Mouse (Mus musculus): ENCODE data around the gene Bcr.

The Bcr gene

DNA sequence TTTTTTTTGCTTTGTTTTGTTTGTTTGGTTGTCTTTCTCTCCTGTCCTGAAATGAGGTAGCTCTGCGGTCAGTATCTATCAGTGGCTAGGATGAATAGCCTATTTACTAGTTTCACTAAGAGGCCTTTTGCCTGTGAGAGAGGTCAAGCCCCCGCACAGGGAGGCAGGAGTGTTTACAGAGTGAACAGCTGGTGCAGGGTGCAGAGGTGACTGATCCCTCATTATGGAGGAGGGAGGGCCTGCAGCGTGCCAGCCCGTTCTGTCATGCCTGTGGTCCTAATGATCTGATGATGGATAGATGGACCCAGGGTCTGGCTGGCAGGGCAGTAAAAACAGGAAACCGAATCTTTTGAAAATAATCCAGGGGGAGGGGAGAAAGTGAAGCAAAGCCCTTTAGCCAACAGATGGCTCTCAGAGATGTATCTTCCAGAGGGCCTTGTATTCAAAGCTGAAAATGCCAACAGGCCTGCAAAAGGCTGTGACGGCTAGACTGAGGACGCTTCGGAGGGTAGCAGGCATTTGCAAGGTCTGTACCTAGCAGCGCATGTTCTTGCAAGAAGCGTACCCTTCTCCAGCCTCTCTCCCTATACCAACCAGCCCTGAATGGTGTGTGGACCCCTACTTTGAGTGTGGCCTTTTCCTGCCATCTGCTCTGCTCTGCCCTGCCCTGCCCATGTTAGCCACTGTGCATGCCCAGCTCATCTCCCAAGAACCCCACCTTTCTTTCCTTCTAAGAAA is 38.2 kb downstream of the Bcr start:
- no peak for DNase-seq

DNA sequence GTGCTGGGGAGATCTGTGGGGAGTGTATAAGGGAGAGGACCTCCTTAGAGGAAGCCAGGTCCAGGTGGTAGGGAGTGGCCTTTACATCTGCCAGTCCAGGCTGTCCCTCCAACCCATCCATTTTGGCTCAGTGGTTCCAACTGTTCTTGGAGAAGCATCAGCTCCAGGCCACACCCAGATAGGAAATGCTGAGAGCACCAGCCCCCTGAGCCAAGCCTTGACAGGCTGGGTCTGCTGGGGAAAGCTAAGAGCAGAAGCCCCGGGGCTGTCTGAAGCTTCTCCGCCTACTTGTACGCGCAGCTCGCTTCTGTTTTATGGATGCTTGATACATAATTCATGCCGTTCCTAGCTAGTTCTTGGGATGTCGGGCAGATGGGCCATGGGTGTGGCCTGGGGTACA is 39.9 kb downstream of the Bcr start:
- no peak for DNase-seq

DNA sequence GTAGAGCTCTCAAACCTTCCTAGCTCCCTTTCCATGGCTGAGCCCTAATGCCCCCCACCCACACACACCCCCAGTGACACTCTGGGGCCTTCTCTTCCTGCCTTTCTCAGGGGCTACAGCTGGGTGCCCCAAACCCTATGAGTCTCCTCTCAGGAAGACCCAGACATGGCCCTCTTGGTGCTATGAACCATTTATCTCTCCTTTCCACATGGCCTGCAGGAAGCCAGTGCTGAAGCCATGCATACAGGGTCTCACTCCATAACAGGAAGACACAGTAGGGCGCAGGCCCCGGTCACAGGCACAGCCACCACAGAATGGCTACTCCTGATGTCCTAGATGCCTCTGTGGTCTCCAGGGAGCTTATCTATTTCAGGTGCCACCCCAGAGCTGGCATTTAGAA is 43.1 kb downstream of the Bcr start:
- no peak for DNase-seq

DNA sequence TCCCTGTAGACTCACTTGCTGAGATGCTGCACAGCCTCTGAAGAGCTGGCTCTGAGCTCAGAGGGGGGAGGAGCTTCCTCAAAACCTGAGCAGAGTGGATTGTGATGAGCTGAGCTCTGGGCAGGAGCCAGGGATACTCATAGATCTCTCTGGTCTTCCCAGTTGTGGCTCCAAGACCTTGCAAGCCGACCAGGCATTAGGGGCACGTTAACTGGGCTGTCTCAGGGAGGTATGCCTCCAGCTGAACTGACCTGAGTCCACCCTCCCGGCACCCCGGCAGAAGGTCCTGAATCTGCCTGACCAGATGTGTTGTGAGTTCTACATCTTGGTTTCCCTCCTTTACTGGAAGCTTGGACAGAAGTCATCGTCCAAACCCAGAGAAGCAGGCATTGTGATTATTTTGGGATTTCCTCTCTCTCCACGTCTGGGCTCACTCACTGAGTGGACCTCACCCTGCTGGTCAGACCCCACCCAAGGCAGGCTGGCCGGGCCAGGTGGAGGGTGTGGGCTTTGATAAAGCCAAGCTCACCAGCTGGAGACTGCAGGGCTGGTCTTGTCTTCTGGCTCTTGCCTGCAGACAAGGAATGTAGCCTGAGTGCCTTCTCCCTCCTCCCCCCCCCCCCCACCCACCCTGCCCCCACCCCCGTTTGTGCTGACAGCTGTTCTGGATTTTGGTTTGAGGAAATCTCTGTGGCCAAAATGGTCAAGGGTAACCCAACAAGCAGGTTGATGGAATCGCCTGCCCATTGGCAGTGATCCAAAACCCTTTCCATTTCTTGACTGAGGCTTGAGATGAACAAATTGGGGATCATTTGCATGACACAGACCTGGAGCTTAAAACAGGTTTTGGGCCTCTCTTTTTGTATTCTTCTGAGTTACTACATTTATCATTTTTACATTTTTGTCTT is 44.1 kb downstream of the Bcr start:
- DNase-seq = no peak

DNA sequence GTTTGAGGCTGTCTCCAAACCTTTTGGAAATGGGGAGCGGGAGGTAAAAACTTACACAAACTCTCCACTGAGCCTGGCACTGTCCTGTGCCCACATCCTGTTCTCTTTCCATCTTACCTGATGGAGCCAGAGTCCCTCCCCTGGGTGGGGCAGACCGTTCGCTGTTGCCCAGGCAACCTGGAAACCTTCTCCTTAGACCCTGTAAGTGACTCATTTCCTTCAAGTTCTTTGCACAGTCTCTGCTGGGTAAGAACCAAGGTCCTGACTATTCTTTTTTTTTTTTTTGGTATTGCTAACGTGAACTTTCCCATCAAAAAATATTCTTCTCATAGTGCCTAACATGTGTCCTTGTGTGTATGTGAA is 44.7 kb downstream of the Bcr start:
- DNase-seq = no peak

DNA sequence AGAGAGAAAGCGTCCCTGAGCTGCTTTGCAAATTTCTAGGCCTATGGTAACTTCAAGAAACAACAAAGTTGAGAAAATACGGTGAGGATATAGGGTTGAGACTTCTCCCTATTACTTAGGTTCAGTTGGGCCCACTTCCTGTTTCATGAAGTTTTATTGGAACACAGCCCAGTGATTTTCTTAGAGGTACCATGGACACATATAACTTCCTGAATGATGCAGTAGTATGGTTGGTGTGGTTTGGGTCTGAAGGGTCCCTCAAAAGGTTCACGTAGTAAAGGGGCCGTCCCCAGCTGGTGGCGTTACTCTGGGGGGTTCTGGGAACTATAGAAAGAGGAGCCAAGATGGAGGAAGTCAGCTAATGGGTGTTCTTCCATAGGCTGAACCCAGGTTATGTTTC is 45.3 kb downstream of the Bcr start:
- no peak for DNase-seq

DNA sequence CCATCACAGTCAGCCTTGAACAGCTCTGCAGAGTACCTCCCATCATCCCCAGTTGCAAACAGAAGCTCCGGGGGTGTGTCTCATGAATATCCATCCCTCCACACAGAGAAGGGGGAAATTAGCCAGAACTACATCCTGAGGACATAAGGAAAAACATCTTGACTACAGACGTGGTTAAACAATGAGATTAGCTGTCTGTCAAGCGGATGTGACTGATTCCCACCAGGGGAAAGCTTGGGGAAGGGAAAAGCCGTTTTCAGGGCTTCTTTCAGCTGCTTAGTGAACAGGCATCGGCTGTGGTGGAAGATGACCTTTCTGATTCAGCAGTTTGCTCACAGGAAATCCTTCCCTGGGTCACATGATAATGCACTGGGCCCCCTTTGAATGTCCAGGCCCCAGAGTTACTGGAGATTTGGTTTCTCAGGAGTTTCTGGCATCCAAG is 46.6 kb downstream of the Bcr start:
- DNase-seq = no peak

DNA sequence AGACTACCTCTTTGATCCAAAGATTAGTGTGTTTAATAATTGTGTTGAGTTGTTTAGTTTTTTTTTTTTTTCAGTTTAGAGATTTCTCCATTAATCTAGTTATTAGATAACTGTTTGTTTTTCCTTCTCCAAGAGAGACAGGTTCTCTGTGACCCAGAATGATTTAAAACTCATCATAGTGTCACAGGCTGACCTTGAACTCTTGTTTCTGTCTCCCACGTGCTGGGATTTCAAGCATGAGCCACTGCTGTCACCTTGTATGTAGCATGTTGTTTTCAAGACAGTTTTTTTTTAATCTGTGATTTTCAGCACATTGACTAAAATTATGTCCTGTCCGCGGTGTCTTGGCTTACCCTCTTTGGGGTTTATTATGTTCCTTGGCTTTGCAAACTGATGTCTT is 47.7 kb downstream of the Bcr start:
- DNase-seq = no peak

DNA sequence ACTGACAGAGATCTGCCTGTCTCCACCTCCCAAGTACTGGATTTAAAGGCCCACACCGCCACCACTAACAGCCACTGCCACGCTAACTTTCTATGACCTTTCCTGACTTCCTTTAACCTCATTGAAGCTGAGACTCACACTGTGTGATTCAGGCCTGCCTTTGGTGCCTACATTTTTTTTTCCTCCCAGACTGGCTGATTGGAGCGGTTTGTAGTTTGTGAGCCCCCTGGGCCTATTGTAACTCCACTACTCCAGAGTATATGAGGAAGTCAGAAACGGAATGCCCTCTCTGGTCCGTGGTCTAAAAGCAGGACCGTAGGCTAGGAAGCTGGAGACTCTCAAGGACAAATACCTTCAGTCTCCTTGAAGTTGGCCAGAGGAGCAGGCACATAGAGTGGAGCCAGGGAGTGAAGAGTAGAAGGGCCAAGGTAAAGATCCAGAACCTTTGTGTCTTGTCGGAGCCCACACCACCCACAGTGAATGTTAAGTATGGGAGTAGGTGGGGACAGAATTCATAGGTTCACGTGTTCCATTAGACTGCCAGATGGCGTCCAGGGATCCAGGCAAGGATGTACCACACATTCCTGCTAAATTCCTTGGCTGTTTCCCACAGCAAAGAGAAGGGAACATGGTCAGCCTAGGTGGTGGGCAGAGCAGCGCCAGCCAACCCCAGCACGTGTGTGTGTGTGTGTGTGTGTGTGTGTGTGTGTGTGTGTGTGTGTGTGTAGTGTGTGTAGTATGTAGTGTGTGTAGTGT is 51.2 kb downstream of the Bcr start:
- DNase-seq = no peak

DNA sequence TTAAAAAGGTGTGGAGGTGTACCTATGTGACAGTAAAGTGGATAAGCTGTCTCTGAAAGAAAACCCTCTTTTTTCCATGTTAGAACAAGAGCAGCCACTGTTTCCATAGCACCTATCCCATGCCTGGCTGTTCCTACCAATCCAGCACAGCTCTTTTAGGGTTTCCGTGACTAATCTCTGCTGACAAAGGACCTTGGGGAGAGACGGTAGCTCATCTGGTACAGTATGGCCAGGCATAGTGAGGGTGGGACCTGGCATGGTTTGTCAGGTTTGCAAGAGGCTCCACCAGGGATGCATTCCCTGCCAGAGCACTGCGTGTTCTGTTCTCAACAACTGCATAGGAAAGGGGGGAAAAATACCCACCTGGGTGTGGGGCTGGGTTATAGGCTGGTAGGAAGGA is 52.0 kb downstream of the Bcr start:
- no peak for DNase-seq

DNA sequence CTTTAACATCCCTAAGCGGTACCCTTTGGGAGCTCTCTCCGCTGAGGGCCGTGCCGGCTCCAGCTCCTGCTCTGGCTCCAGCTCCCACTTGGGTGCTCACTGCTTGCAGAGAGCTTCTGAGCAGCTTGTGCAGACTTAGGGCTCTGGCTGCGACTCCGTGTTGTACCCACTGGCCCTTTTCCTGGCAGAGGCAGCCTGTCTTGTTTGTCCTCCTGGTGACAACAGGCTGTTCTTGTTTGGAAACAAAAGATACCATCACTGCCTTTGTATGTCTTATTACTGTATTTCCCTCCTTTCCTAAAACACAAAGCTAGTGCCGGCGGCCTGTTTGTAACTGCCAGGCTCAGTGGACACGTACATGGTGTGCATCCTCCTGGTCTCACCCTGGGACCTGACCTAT is 53.2 kb downstream of the Bcr start:
- DNase-seq = peak; percentile 33 to 36

DNA sequence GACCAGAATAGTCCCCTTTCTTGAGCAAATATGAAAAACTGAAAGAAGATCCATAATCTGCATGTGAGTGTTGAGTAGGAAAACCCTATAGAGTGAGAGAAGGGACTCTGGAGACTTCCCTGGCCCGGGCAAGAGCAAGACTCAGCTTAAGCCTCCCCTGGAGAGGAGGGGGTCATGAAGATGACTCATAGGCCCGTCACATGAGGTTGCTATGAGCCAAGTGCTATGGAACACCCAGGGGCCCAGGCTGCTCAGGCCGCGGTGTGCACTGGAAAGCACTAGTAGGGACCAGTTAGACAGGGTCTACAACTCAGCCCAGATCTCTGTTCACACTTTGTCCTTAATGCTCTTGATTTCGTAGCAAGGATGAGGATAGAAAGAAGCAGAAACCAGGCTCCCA is 54.8 kb downstream of the Bcr start:
- DNase-seq = no peak

DNA sequence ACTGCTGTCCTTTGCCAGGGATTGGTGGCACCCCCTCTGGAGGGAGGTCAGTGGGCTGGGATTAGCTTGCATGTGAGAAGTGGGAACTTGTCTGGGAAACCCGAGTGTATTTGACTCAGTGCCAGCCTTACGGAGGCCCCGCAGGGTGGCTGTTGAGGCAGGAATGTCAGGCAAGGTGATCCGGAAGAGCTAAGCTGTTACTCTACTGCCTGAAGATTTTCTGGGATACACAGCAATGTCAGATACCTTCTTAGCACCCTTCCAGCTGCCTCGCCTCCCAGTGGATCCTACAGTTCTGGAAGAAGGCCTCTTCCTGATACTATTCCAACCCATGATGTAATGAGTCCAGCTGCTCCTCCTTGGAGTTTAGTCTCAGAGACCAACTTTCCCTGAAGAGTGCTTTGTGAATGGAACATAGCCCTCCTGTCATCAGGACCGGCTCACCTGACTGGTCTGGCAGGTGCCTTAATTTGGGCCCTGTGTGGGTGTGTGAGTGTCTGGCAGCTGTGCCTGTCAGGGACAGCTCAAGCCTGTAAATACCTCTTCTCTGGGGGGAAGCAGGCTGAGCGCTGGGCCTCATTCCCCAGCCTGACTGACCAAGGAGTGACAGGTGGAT is 56.6 kb downstream of the Bcr start:
- no peak for DNase-seq

DNA sequence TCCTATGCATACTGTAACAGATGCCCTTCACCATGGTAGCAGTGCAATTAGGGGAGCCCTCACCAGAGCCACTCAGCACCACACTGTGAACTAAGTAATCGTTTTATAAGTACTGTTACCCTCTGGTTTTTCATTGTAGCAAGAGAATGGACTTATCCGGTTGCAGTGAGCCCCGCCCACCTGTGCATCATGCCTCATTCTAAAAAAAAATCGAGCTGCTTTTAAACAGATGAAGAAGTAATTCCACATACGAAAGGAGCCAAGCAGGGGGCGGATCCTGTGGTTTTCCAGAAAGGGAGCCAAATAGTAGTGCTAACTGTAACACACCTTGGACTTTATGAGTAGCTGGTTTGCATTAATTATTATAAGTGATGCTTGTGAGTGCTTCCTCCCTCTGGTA is 58.1 kb downstream of the Bcr start:
- DNase-seq = no peak

DNA sequence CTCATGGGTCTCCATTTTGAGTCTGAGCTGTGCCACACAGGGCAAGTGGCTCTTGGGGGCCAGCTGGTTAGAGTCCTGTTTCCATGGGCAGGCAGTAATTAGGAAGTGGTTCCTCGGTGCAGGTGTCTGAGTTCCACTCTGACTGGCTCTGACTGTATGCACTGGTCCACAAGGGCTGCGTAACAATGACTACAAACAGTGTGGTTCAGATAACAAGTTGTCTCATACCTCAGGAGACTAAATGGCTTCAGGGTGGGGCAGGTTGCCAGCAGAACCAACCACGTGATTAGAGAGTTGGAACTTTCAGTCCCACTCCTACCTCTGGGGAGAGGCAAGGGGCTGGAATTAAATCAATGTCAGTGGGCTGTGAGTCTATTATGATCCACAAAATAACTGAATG is 59.0 kb downstream of the Bcr start:
- DNase-seq = no peak

DNA sequence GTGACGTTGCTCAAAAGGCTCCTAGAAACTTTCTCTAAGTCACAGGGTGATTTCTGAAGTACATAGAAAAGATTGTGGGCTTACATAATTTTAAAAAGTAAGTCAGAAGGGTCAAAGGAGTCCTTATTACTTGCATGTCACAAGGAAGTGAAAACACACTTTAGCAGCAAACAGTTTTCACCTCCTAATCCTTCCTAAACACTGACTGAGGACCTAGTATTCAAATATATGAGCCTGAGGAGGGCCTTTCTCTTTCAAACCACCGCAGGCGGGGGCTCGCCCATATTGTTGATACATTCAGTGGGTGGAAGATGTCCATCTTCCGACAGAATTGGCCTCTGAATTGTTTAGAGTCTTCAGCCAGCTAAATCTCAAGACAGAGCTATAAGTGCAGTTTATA is 59.8 kb downstream of the Bcr start:
- DNase-seq = no peak

DNA sequence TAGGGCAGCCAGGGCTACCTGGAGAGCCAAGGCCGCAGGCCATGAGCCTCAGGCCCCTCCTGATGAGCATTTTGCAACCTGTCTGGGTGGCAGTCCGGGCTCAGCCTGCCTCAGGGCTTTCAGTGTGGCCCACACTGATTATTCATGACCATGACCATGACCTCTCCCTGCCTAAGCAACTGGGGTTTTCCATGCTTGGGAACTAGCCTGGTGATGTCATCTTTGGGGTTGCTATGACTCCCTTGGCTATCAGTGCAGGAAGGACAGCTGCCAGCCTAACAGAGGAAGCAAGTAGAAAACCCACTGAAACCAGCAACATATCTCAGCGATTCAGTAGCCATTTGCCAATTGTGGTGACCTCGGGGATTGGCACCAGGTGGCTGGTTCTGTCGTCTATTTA is 60.6 kb downstream of the Bcr start:
- DNase-seq = peak; percentile 43

DNA sequence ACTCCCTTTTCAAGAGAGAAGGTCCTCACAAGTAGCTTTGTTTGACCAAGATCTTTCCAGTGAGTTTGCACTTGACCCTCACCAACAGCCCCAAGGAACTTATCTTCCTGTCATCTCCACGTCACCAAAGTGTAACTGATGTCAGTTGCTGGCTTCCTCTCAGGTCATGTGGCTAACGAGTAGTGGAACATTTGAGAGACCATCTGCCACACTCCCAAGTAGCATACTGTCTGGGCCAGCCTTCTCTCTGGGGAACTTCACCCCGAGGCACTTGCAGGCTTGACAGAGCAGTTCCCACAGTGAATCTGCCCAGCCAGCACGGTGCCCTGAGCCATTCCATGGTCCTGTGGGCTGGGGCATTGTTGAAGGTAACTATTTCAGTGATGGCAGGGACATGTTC is 65.2 kb downstream of the Bcr start:
- peak; percentile 44 to 51 for DNase-seq

DNA sequence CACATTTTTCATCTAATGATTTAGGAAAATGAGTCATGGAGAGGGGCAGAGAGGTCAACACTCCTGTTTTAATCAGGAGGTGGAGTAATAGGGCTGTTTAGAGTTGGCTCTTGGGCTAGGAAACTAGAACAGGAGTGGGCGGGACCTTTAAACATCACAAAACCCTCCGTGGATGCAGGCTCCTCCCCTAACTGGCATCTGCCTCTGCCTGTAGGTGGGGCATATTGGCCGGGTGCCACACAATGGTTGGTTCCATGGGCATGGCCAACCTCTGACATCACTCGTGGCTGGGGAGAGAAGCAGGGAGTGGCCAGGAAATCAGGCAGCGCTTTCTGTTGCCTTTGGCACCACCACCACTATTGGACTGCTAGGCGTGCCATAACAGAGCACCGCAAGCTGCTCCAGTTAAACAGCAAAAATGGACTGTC is 68.9 kb downstream of the Bcr start:
- DNase-seq = peak; percentile 47 to 60

DNA sequence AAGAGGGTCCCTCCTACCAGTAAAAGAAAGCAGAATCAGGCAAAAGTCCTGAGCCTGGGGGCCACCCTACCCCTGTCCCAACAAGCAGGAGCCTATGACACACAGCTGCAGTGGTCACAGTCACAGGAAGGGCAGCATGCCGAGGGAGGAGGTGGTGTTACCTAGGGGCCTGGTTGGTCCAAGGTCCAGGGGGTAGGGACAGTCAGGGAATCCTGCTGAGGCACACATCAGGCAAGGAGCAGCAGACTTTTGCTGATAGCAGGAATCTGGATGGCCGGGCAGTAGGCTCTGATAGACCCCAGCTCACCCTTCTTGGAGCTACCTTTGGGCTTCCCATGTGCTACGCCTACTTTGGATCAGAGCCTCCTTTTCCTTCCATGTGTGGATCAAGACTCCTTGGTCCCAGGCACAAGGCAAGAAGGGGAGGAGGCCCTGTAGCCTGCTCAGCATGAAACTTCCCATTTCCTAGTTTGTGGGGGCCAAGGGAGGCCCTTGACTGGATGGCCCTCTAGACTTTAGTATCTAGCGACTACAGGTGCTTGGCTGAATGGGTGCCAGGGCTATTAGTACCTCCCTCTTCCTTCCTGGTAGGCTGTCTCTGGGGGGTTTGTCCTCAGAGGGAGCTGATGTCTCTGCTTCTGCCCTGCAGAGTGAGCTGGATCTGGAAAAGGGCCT is 70.1 kb downstream of the Bcr start:
- no peak for DNase-seq

DNA sequence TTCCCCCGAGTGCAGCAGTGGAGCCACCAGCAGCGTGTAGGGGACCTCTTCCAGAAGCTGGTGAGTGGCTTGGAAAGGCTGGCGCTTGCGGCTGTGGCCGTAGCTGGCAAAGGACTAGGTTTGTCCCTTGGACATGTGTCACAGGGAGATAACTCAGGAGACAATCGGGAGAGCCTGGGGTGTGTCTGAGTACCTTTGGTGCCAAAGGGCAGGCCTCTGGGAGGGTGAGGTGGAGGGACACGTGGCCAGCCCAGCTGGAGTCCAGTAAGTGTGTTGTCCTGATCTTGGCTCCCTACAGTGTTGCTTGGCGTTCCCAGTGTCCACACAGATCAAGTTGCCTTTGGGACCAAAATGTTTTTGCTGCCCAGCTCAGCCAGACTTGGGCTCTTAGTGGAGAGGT is 71.2 kb downstream of the Bcr start:
- peak in 1 of 2 experiments; percentile 43 for DNase-seq

DNA sequence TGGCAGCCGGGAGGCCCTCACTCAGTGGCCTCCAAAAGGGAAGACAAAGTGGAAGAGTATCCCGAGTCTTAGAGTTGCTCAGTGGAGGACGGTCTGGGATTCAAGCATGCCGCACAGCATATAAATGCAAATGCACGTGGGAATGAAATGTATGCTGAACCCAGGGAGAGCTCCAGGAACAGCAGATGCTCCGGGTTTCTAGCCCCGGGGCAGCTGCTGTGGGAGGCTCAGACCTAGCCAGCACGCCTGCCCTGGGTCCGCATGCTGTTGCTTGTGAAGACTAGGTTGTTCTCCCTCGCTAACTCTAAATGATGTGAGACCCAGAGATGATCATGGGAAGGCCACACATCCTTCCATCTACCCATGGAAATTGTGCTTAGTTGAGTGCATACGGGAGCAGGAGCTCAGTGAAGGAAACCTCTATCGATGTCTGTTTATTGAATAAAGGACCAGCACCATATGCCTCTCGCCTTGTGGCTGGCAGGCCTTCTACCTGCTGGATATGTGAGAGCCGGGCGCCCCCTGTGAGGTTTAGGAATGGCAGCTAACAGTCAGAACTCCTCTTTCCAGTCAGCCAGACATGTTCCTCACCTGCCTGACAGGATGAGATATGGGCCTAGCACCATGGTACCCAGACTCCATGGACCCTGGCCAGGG is 74.6 kb downstream of the Bcr start:
- DNase-seq = peak; percentile 67 to 69
